Mouse (Mus musculus) stomach, postnatal 0 days (tissue): ENCODE results near the gene 4931406C07Rik.

Experiments used
- CTCF ChIP-seq: IDR thresholded peaks from 2 replicates; pipeline ENCODE4 v1.5.1; 2016; ENCODE audit warnings: antibody characterized with exemption, low read depth, mild to moderate bottlenecking, moderate library complexity
- EP300 ChIP-seq: optimal IDR thresholded peaks from 2 replicates; pipeline ENCODE3; 2016; ENCODE audit warnings: antibody characterized with exemption

GRCm38 (mm10) chr9:15314619-15315018 lies 8.4 kb upstream of the 4931406C07Rik start:
- TF ChIP-seq CTCF (no peak), EP300 (no peak)
